Mouse (Mus musculus) lung, adult 2 months (tissue): ENCODE measurements at regions not wholly inside any gene's neighbourhood (a gene's known extent, or its start where the extent isn't known, plus 50 kb on each side); places are given as distances from the start of the nearest gene placed in this dataset.

Source experiments
- CTCF ChIP-seq: fragments of 200-500 bp; IDR thresholded peaks from 2 replicates; pipeline ENCODE4 v1.5.1; 2011; ENCODE audit warnings: mild to moderate bottlenecking, low read length, control low read depth; ENCODE audit not compliant: insufficient read depth
- POLR2A ChIP-seq: fragments of 200-500 bp; IDR thresholded peaks from 2 replicates; pipeline ENCODE4 v1.6.1; 2011; ENCODE audit warnings: low read depth, mild to moderate bottlenecking, control low read depth, low read length, borderline replicate concordance; ENCODE audit errors: extremely low read depth

GRCm38 (mm10) chr6:52370806-52371360 lies 57.6 kb downstream of the Evx1 start:
- TF ChIP-seq CTCF (no peak), POLR2A (no peak)
